Mouse (Mus musculus): ENCODE measurements around the gene Fads1.
"Not testable (repeated sequence)": the region's sequence is repeated elsewhere in the genome, so short reads cannot be mapped to it uniquely, and the experiment has no call there.

The Fads1 gene

GRCm38 (mm10) chr19:10182670-10183298 lies at the start of gene Fads1:
Gene Fads1, plus strand, starts transcription at chr19:10182888.
- DNase-seq, result peak; percentile 92

- peak; percentile 48 for DNase-seq
These were observed 48.0 kb upstream of the Fads1 start for GRCm38 (mm10) chr19:10134692-10135091.

- peak; percentile 62 for DNase-seq
These were observed 45.3 kb upstream of the Fads1 start for GRCm38 (mm10) chr19:10137423-10137822.

GRCm38 (mm10) chr19:10139736-10140135 lies 43.0 kb upstream of the Fads1 start:
- DNase-seq, result no peak

GRCm38 (mm10) chr19:10143667-10144066 lies 39.0 kb upstream of the Fads1 start:
- DNase-seq, result no peak

GRCm38 (mm10) chr19:10144464-10144863 lies 38.2 kb upstream of the Fads1 start:
- no peak for DNase-seq

- peak; percentile 19 for DNase-seq
These were observed 34.1 kb upstream of the Fads1 start for GRCm38 (mm10) chr19:10148555-10148954.

- no peak for DNase-seq
These were observed 33.5 kb upstream of the Fads1 start for GRCm38 (mm10) chr19:10149189-10149588.

- no peak for DNase-seq
These were observed 25.0 kb upstream of the Fads1 start for GRCm38 (mm10) chr19:10157725-10158124.

GRCm38 (mm10) chr19:10163896-10164295 lies 18.8 kb upstream of the Fads1 start:
- DNase-seq, result no peak

- not testable (repeated sequence) for DNase-seq
These were observed 16.8 kb upstream of the Fads1 start for GRCm38 (mm10) chr19:10165928-10166327.

GRCm38 (mm10) chr19:10167112-10167511 lies 15.6 kb upstream of the Fads1 start:
- DNase-seq, result no peak

- DNase-seq, result no peak
These were observed 14.7 kb upstream of the Fads1 start for GRCm38 (mm10) chr19:10167951-10168350.

- no peak for DNase-seq
These were observed 14.2 kb upstream of the Fads1 start for GRCm38 (mm10) chr19:10168441-10168840.

- no peak for DNase-seq
These were observed 13.5 kb upstream of the Fads1 start for GRCm38 (mm10) chr19:10169179-10169578.

- not testable (repeated sequence) for DNase-seq
These were observed 12.9 kb upstream of the Fads1 start for GRCm38 (mm10) chr19:10169692-10170330.

GRCm38 (mm10) chr19:10170466-10170865 lies 12.2 kb upstream of the Fads1 start:
- no peak for DNase-seq

- DNase-seq, result no peak
These were observed 11.3 kb upstream of the Fads1 start for GRCm38 (mm10) chr19:10171359-10171758.

- DNase-seq, result no peak
These were observed 10.8 kb upstream of the Fads1 start for GRCm38 (mm10) chr19:10171846-10172245.

- DNase-seq, result no peak
These were observed 9.5 kb upstream of the Fads1 start for GRCm38 (mm10) chr19:10173116-10173718.

- DNase-seq, result no peak
These were observed 8.7 kb upstream of the Fads1 start for GRCm38 (mm10) chr19:10173844-10174539.

GRCm38 (mm10) chr19:10174956-10175355 lies 7.7 kb upstream of the Fads1 start:
- no peak for DNase-seq

- no peak for DNase-seq
These were observed 6.2 kb upstream of the Fads1 start for GRCm38 (mm10) chr19:10176477-10176876.

GRCm38 (mm10) chr19:10176941-10177372 lies 5.7 kb upstream of the Fads1 start:
- no peak for DNase-seq

All from kidney, adult 11 months (tissue).